Mouse (Mus musculus) lung, postnatal 25 days (tissue): ENCODE data around the gene Nhsl2.
A peak's percentile ranks its signal among the peaks of the same experiment; 100 is the strongest.

Experiments
- DNase-seq: peaks from one replicate; pipeline ENCODE4 v3.0.0; 2022; ENCODE audit warnings: low spot score

The Nhsl2 gene

GRCm38 (mm10) chrX:102053371-102053770, 204.2 kb downstream of the Nhsl2 start:
- no peak for DNase-seq

GRCm38 (mm10) chrX:102054009-102054408, 204.8 kb downstream of the Nhsl2 start:
- DNase-seq = no peak

DNA sequence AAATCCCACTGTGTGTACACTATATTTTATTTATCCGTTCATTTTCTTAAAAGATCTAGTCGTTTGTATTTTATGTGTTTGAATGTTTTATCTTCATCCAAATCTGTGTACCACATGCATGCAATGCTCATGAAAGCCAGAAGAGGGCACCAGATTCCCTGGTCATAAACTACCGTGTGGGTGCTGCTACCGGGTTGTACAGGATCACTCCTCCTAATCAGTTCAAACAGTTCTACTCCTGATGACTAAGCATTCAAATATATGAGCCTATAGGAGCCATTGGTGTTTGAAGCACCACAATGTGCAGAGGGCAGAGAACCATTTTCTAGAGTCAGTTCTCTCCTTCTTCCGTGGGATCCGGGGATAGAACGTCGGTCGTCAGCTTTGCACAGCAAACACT, 210.3 kb downstream of the Nhsl2 start:
- DNase-seq = peak; percentile 18

GRCm38 (mm10) chrX:102060243-102060642, 211.1 kb downstream of the Nhsl2 start:
- peak; percentile 18 for DNase-seq

DNA sequence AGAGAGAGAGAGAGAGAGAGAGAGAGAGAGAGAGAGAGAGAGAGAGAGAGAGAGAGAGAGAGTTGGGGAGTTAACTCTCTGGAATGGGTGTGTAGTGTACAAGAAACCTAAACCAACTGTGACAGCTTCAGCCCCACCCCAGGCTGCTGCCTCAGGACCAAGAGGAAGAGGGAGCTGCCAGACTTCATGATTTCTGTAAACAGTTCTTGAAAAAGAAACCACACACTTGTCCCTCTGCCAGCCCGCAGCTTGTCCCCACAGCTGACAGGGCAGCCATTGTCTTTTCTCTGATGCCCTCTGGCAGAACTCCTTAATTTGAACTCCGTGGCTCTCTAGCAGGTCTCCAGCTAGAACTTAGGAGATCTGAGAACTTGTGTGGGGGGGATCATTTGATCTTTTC, 211.7 kb downstream of the Nhsl2 start:
- peak; percentile 81 for DNase-seq

GRCm38 (mm10) chrX:102064062-102064461, 214.9 kb downstream of the Nhsl2 start:
- no peak for DNase-seq

GRCm38 (mm10) chrX:102065213-102065775, 216.1 kb downstream of the Nhsl2 start:
- peak; percentile 8 for DNase-seq

DNA sequence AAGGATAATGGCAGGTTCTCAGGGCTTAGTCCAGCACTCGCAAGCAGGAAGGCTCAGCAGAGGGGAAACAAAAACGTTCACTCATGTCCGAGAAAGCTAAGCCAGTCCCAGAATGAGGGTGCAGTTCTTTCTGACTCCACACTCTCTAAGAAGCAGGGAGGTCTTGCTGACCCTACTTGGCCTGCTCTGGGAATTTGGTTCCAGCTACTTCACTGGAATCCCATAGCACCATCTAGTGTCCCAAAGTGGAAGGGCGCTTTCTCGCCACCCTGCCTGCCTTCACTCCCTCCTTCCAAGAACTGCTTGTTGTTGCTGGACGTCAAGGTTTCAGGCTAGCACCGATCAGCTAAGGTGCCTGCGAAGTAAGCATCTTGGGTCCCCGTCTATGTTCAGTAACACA, 216.9 kb downstream of the Nhsl2 start:
- peak; percentile 53 for DNase-seq

DNA sequence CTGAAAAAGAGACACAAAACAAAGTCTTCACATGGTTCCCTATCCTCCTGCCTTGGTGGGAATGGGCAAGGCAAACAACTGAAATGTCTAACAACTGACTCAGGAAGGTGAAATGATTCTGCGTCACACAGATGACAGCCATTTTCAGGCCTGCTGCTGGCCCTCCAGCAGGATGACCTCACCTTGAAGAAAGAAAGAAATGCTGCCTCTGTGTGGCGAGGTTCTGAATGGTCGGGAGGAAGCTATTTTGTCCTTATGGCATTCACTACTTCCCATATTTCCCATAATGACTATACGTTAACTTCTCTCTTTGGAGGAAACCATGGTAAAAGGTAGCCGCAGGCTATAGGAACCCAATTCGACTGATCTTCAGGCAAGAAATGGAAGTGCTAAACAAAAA, 217.9 kb downstream of the Nhsl2 start:
- no peak for DNase-seq

- DNase-seq = no peak
Observed at GRCm38 (mm10) chrX:102068811-102069540, 219.8 kb downstream of the Nhsl2 start.

- peak; percentile 77 for DNase-seq
Observed at GRCm38 (mm10) chrX:102070591-102071471, 221.6 kb downstream of the Nhsl2 start, which contains the start of gene Rtl5. Gene Rtl5, minus strand, starts transcription at chrX:102071304.

GRCm38 (mm10) chrX:102071517-102071916, 222.3 kb downstream of the Nhsl2 start:
- no peak for DNase-seq

- no peak for DNase-seq
Observed at GRCm38 (mm10) chrX:102073605-102074325, 224.6 kb downstream of the Nhsl2 start.

DNA sequence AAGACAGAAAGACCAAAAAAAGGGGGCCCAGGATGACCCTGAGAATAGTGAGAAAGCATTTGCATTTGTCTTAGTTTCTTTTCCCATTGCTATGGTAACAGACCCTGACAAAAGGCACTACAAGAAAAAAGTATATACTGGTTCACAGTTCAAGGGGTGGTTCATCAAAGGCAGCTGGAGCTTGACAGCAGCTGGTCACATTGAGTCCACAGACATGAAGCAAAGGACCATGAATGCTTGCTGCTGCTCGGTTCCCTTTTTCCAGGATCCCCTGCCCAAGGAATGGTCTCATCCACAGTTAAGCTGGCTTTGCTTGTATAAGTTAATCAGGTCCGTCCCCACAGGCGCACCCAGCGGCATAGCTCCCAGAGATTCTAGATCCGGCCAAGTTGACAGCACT, 225.2 kb downstream of the Nhsl2 start:
- no peak for DNase-seq

DNA sequence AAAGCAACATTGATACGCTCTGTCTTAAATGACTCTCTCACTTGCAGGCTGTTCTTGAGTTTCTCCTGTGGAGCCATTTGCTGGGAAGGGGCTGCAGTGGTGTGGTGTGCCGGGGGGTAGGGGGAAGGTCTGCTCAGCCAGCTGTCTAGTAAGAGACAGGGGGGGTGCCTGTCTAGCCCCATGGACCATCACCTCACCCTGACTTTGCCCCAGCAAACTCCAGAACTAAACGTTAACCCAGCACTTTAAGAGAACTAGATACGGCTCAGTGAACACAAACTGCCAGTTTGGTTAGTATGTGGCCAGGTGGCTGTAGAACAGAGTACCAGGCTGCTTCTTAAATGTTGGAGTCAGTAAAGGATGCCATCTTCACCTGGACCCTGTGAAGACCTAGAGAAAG, 226.0 kb downstream of the Nhsl2 start:
- DNase-seq = no peak

DNA sequence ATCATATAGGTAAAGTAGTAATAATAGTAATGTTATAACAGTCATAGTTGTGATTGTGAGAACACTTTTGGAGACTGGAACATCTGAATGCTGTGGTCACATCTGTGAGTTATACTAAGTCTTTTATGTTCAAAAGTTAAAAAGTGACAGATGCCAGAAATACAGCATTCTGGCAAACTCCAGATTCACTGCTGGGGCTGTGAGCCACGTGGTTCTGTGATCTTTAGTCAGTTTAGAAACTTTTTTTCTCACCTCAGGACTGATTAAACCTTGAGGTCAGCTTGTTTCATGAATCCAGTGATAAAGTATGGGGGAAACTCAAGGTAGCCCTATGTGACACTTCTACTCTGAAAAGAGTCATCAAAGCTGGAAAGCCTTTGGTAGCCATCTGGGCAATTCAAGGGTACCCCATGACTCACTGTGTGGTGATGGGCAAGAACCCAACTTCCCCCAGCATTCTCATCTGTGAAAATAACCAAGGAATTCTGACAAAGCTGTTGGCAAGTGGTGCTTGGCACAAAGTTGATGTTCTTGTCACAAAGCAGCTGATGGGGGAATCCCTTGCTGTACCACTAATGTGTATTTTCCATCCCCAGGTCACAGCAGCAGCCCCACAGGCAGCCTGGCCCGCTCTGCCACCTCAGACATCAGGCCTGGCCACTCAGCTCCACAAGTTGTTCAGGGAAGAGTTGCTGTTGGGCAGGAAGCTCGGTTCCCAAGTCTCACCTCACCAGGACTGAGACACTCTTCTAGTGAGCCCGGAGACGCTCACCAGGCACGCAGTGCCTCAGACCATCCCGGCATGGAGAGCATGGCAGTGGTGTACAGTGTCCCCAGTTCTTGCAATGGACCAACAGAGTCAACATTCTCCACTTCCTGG, 227.9 kb downstream of the Nhsl2 start:
- no peak for DNase-seq

DNA sequence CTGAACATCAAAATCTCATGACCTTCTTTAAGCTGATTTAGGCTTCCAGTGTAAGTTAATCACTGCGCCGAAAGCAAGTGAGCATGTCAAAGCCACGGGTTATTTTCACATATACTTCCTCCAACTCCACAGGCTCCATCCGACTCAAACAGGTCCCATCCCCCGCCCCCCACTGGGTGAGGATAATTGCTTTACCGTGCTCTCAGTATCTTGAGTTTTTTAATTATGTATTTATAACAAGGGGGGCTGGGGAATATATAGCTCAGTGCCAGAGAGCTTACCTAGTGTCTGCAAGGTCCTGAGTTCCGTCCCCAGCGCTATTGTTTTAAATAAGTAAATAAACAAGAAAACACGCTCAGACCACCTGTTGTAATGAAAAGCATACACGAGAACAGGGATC, 231.9 kb downstream of the Nhsl2 start:
- no peak for DNase-seq

DNA sequence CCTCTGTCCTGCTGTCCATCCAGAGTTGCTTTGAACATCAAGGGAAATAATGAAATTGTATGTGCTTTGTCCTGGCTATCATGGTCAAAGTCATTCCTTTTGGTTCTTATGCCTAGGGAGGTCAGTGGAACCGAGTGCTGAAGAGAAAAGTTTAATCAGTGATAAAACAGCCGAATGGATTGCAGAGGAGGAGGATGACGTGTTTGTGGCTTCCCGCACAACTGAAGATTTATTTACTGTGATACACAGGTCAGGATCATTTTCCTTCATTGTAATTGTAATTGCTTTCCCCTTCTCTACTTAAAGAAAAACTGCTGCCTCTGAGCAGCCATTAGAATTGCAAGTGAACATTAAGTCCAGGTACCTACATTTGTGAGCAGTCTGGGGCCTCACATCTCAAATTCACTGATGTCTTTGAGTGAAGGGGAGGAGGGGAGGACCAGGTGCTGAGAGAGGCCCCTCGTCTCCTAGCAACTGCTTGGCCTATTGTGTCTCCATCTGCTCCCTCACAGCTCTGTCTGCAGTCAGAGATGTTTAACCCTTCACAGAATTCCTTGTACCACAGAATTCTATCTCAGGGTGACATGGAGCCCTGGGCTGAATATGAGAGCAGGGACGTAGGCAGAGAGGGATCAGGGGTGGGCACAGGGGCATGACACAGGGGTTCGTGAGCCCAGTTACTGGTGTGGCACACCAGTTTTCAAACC, 232.5 kb downstream of the Nhsl2 start:
- no peak for DNase-seq

GRCm38 (mm10) chrX:102082340-102082739, 233.2 kb downstream of the Nhsl2 start:
- no peak for DNase-seq

- DNase-seq = no peak
Observed at GRCm38 (mm10) chrX:102085798-102086443, 236.7 kb downstream of the Nhsl2 start.
